Mouse (Mus musculus) ES-Bruce4 (cell line): ENCODE measurements around the gene Nfib.

ENCODE experiments used
- CTCF ChIP-seq: IDR thresholded peaks from one replicate; pipeline ENCODE4 v1.8.1; 2011; ENCODE audit warnings: low read depth, low read length
- EP300 ChIP-seq: IDR thresholded peaks from 2 replicates; pipeline ENCODE4 v1.6.1; 2011; ENCODE audit warnings: low read depth, low read length; ENCODE audit not compliant: insufficient read depth
- POLR2A ChIP-seq: IDR thresholded peaks from one replicate; pipeline ENCODE4 v1.8.1; 2011; ENCODE audit warnings: low read length; ENCODE audit not compliant: insufficient read depth

GRCm38 (mm10) chr4:82456323-82456713, 249.2 kb downstream of the Nfib start:
- TF ChIP-seq CTCF, result no peak
- no peak for TF ChIP-seq EP300
- TF ChIP-seq POLR2A, result no peak
